ENCODE assay signal across 19 mouse cellular contexts in the genomic region with DNA sequence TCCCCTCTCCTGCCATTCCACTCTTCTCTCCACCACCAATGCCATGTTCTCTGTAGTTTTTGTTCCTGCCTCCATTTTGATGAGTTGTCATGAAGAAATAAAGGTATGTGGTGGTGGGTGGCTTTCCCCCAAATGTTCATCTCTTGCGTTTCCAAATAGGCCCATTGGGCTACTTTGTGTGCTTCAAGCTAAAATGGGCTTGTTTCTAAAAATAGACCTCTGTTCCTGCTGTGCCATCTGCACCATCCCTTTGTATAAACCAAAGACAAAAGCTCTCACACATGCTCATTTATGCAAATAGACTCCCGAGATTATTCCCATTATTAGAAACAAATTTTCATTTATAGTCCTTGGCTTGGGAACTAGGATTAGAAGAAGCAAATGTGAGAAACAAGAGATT.
A peak's percentile ranks its signal among the peaks of the same experiment; 100 is the strongest.
DNase-seq lines count a peak whose midpoint lies in the region; ATAC-seq lines count a peak whose summit lies in the region.
"Had no signal": no experiment of that assay in that cellular context is flagged by ENCODE, and none has a peak within 500 bp of the region (broad histone marks: within the 10 kb centered on the region; RNA-seq: fewer than 3 reads in every experiment).

No protein-coding gene starts in this region.

- no peak for ATAC-seq in CD4-positive, CD25-positive, alpha-beta regulatory T cell, adult 4 months
- ATAC-seq: forebrain, embryonic 15.5 days had no signal

- peak; percentile 46 for DNase-seq in brain, adult 2 months (ENCODE audit: low read depth, low spot score)
- peak; percentile 29 for DNase-seq in layer of hippocampus, adult 11-12 months (ENCODE audit: low spot score)
- peak; percentile 20 to 48 for DNase-seq in layer of hippocampus, adult 8-10 months (ENCODE audit: low spot score in 2 of 2)
- peak; percentile 26 to 62 for DNase-seq in layer of hippocampus, postnatal 14 days (ENCODE audit: low spot score in 2 of 2)
- DNase-seq in kidney, adult 8-10 months = no peak
- DNase-seq in frontal cortex, postnatal 36 days (ENCODE audit: low spot score in 2 of 2) = no peak
- DNase-seq: adrenal gland, adult 2 months; adrenal gland, postnatal 25 days; B cell, adult 2 months; cerebellum, adult 11 months; cerebellum, adult 2 months; cerebellum, postnatal 10 days; cerebellum, postnatal 36 days; gastrocnemius, postnatal 10 days; gastrocnemius, postnatal 36 days; heart, adult 2 months; heart, postnatal 14 days had no signal

Comparison
In these comparisons a context has a peak if more than half of its experiments do, and no peak if none do; other contexts are left out.
1. DNase-seq: peak in brain, adult 2 months (single experiment), layer of hippocampus, adult 11-12 months (single experiment), layer of hippocampus, adult 8-10 months (2 of 2) and layer of hippocampus, postnatal 14 days (2 of 2); none in kidney, adult 8-10 months (0 of 2) and frontal cortex, postnatal 36 days (0 of 2).